Mouse (Mus musculus): Measurements from ENCODE around the gene Arhgap15. TPM values are rescaled to one million over a fixed set of nuclear protein-coding genes. Genes with fewer than 3 reads are reported as not detected.

The Arhgap15 gene
- total and polyA plus RNA-seq, 3 experiments = 1.5 to 2.8 TPM; not detected in 1

GRCm38 (mm10) chr2:44121162-44121561 is 372.5 kb downstream of the Arhgap15 start:
- H3K4me1 ChIP-seq (ENCODE audit: control insufficient read depth in 1 of 2, insufficient read depth in 2 of 2, low read length in 2 of 2) = no peaks in the 10 kb centered on the region
- no peaks in the 10 kb centered on the region for H3K79me2 ChIP-seq (ENCODE audit: control insufficient read depth, insufficient read depth, low read length, poor library complexity)
- H3K9me3 ChIP-seq (replicated peaks; ENCODE audit: insufficient read depth, low read length) = no peaks in the 10 kb centered on the region
- H3K9ac ChIP-seq (ENCODE audit: control insufficient read depth, low read depth, low read length, poor library complexity, severe bottlenecking) = no peak overlapping the region
- DNase-seq (ENCODE audit: low read depth, low spot score) = no peak
- no peaks in the 10 kb centered on the region for H3K36me3 ChIP-seq (ENCODE audit: control insufficient read depth in 1 of 2, insufficient read depth in 2 of 2, low read length in 2 of 2)
- H3K4me3 ChIP-seq (ENCODE audit: control insufficient read depth in 1 of 2, insufficient read depth in 1 of 2, low read depth in 2 of 2, low read length in 2 of 2) = no peak overlapping the region
- H3K27me3 ChIP-seq (ENCODE audit: control insufficient read depth in 1 of 2, insufficient read depth in 2 of 2, low read length in 2 of 2) = no peaks in the 10 kb centered on the region
- TF ChIP-seq CTCF (IDR thresholded peaks at IDR 0.05 in 2 of 3, conservative IDR thresholded peaks at IDR 0.05 in 1 of 3; ENCODE audit: control insufficient read depth in 1 of 3, insufficient read depth in 1 of 3, low read depth in 2 of 3, low read length in 3 of 3, poor library complexity in 1 of 3, severe bottlenecking in 1 of 3) = no peak
- TF ChIP-seq POLR2AphosphoS5 (IDR thresholded peaks at IDR 0.05; ENCODE audit: borderline replicate concordance, low read depth, low read length) = no peak
- TF ChIP-seq NELFE (IDR thresholded peaks at IDR 0.05; ENCODE audit: low read depth, low read length) = no peak
- no peak for TF ChIP-seq USF2 (IDR thresholded peaks at IDR 0.05; ENCODE audit: borderline replicate concordance in 1 of 2, insufficient read depth in 1 of 2, low read depth in 1 of 2, low read length in 2 of 2)
- no peak for TF ChIP-seq CHD1 (IDR thresholded peaks at IDR 0.05; ENCODE audit: low read depth, low read length)
- TF ChIP-seq ETS1 (IDR thresholded peaks at IDR 0.05; ENCODE audit: low read depth, low read length) = no peak
- no peak overlapping the region for H3K27ac ChIP-seq (ENCODE audit: control insufficient read depth, low read depth, low read length)

- TF ChIP-seq EP300 (IDR thresholded peaks at IDR 0.05; ENCODE audit: low read depth in 1 of 2, low read length in 2 of 2) (no peak), MAZ (IDR thresholded peaks at IDR 0.05; ENCODE audit: low read depth, low read length) (no peak), ZMIZ1 (IDR thresholded peaks at IDR 0.05; ENCODE audit: low read depth, low read length) (no peak), NELFE (IDR thresholded peaks at IDR 0.05; ENCODE audit: low read depth, low read length) (no peak)
- no peak for DNase-seq (ENCODE audit: low read depth, low spot score)
- Histone ChIP-seq H3K4me1 (ENCODE audit: control insufficient read depth in 1 of 2, insufficient read depth in 2 of 2, low read length in 2 of 2) (no peaks in the 10 kb centered on the region), H3K9me3 (replicated peaks; ENCODE audit: insufficient read depth, low read length) (no peaks in the 10 kb centered on the region), H3K9ac (ENCODE audit: control insufficient read depth, low read depth, low read length, poor library complexity, severe bottlenecking) (no peak overlapping the region), H3K79me2 (ENCODE audit: control insufficient read depth, insufficient read depth, low read length, poor library complexity) (no peaks in the 10 kb centered on the region), H3K36me3 (ENCODE audit: control insufficient read depth in 1 of 2, insufficient read depth in 2 of 2, low read length in 2 of 2) (no peaks in the 10 kb centered on the region), H3K27ac (ENCODE audit: control insufficient read depth, low read depth, low read length) (no peak overlapping the region), H3K27me3 (ENCODE audit: control insufficient read depth in 1 of 2, insufficient read depth in 2 of 2, low read length in 2 of 2) (no peaks in the 10 kb centered on the region), H3K4me3 (ENCODE audit: control insufficient read depth in 1 of 2, insufficient read depth in 1 of 2, low read depth in 2 of 2, low read length in 2 of 2) (no peak overlapping the region)
These were observed 374.6 kb downstream of the Arhgap15 start for GRCm38 (mm10) chr2:44123246-44123645.

- Histone ChIP-seq H3K36me3 (ENCODE audit: control insufficient read depth in 1 of 2, insufficient read depth in 2 of 2, low read length in 2 of 2) (no peaks in the 10 kb centered on the region), H3K79me2 (ENCODE audit: control insufficient read depth, insufficient read depth, low read length, poor library complexity) (no peaks in the 10 kb centered on the region), H3K9ac (ENCODE audit: control insufficient read depth, low read depth, low read length, poor library complexity, severe bottlenecking) (no peak overlapping the region), H3K9me3 (replicated peaks; ENCODE audit: insufficient read depth, low read length) (no peaks in the 10 kb centered on the region), H3K4me1 (ENCODE audit: control insufficient read depth in 1 of 2, insufficient read depth in 2 of 2, low read length in 2 of 2) (no peaks in the 10 kb centered on the region), H3K27ac (ENCODE audit: control insufficient read depth, low read depth, low read length) (no peak overlapping the region), H3K27me3 (ENCODE audit: control insufficient read depth in 1 of 2, insufficient read depth in 2 of 2, low read length in 2 of 2) (no peaks in the 10 kb centered on the region), H3K4me3 (ENCODE audit: control insufficient read depth in 1 of 2, insufficient read depth in 1 of 2, low read depth in 2 of 2, low read length in 2 of 2) (no peak overlapping the region)
- TF ChIP-seq SIN3A (IDR thresholded peaks at IDR 0.05; ENCODE audit: low read length) = no peak
- TF ChIP-seq MAZ (IDR thresholded peaks at IDR 0.05; ENCODE audit: low read depth, low read length) = no peak
- TF ChIP-seq MAX (IDR thresholded peaks at IDR 0.05; ENCODE audit: low read length) = no peak
- no peak for TF ChIP-seq POLR2AphosphoS2 (IDR thresholded peaks at IDR 0.05; ENCODE audit: low read length)
- TF ChIP-seq MXI1 (IDR thresholded peaks at IDR 0.05; ENCODE audit: low read depth, low read length) = no peak
- TF ChIP-seq KAT2A (conservative IDR thresholded peaks at IDR 0.05; ENCODE audit: low read depth, low read length) = no peak
- TF ChIP-seq CHD1 (IDR thresholded peaks at IDR 0.05; ENCODE audit: low read depth, low read length) = no peak
- TF ChIP-seq GABPA (IDR thresholded peaks at IDR 0.05; ENCODE audit: low read depth, low read length) = no peak
- TF ChIP-seq NELFE (IDR thresholded peaks at IDR 0.05; ENCODE audit: low read depth, low read length) = no peak
- no peak for TF ChIP-seq RCOR1 (IDR thresholded peaks at IDR 0.05; ENCODE audit: low read depth, low read length)
- no peak for TF ChIP-seq JUND (IDR thresholded peaks at IDR 0.05; ENCODE audit: low read depth, low read length)
- TF ChIP-seq TBP (IDR thresholded peaks at IDR 0.05; ENCODE audit: low read depth, low read length) = no peak
- no peak for TF ChIP-seq NRF1 (IDR thresholded peaks at IDR 0.05; ENCODE audit: insufficient read depth, low read depth, low read length, poor library complexity, severe bottlenecking)
- TF ChIP-seq GATA1 (IDR thresholded peaks at IDR 0.05; ENCODE audit: low read depth, low read length) = no peak
- no peak for TF ChIP-seq CTCF (IDR thresholded peaks at IDR 0.05 in 2 of 3, conservative IDR thresholded peaks at IDR 0.05 in 1 of 3; ENCODE audit: control insufficient read depth in 1 of 3, insufficient read depth in 1 of 3, low read depth in 2 of 3, low read length in 3 of 3, poor library complexity in 1 of 3, severe bottlenecking in 1 of 3)
- DNase-seq (ENCODE audit: low read depth, low spot score) = no peak
These were observed 375.5 kb downstream of the Arhgap15 start for GRCm38 (mm10) chr2:44124093-44124492.
